Mouse (Mus musculus): ENCODE results near the gene Olfr222. TPM values are rescaled to one million over a fixed set of nuclear protein-coding genes. Genes with fewer than 3 reads are reported as not detected.
"Not testable (repeated sequence)": the region's sequence is repeated elsewhere in the genome, so short reads cannot be mapped to it uniquely, and the experiment has no call there.

The Olfr222 gene
- polyA plus RNA-seq (2017; shearing (Covaris generic)): not detected

DNA sequence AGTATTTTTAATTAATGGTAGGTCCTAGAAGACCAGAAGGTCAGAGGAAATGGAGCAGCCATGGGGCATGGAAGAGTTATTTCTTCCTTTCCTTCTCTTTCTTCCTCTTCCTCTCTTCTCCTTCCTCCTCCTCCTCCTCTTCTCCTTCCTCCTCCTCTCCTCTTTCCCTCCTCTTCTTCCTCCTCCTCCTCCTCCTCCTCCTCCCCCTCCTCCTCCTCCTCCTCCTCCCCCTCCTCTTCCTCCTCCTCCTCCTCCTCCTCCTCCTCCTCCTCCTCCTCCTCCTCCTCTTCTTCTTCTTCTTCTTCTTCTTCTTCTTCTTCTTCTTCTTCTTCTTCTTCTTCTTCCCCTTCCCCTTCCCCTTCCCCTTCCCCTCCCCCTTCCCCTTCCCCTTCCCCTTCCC lies at the start of gene Olfr222:
Gene Olfr222 (minus strand): TSS at position 101 of the 400 bp plus-strand sequence.
- not testable (repeated sequence) for ATAC-seq

DNA sequence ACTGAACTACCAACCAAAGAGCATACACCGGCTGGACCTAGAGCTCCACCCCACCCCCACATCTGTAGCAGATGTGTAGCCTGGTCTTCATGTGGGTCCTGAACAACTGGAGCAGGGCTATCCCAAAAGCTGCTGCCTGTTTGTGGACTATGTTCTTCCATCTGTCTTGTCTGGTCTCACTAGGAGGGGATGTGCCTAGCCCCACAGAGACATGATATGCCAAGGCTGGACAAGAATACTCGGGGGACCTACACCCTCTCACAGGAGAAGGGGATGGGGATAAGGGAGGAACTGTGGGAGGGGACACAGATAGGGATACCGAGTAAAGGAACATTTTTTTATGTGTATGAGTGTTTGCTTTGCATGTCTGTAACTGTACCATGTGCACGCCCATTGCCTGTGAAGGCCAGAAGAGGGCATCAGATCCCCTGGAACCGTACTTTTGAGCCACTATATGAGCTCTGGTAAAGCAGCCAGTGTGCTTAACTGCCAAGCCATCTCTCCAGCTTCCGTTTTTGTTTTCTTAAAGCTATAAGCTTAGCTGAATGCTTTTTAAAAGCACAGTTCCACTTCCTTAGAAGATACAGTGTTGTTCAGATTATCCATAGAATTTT lies 48.1 kb upstream of the Olfr222 start:
- peak; percentile 77 for ATAC-seq

DNA sequence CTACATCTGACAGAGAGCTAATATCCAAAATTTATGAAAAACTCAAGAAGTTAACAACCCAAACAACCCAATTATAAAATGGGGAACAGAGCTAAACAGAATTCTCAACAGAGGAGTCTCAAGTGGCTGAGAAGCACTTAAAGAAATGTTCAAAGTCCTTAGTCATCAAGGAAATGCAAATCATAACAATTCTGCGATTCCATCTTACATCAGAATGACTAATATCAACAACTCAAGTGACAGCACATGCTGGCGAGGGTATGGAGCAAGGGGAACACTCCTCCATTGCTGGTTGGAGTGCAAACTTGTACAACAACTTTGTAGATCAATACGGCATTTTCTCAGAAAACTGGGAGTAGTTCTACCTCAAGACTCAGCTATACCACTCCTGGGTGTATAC lies 46.2 kb upstream of the Olfr222 start:
- ATAC-seq: no peak

DNA sequence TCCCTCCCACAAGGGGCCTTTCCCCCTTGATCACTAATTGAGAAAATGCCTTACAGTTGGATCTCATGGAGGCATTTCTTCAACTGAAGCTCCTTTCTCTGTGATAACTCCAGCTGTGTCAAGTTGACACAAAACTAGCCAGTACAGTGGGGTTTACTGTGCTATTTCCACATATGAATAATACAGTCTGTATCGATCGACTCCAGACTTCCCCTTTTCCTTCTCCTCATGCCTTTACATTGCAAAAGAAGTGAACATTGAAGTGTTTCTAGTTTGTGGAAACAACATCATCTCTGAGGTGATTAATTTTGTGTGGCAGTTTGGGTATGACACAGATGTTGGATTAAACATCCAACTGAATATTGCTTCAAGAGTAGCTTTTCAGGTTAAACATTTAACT lies 41.0 kb upstream of the Olfr222 start:
- ATAC-seq: not testable (repeated sequence)

DNA sequence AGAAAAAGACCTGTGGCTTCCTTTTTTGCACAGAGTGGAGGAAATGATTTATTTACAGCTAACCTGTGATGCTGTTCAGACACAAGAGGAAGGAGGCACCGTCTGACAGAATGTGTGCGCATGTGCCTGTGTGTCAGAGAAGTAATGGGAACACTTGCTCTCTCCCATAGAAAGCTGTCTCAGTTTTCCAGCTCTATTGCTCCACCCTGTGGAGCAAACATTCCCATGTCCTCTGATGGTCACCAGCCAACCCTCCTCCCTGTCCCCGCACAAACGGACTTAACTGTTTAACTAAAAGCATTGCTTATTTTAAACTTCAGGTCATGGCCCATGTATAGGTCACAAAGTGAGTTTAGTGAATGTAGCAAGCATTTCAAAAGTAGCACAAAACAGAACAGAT lies 38.1 kb upstream of the Olfr222 start:
- no peak for ATAC-seq

DNA sequence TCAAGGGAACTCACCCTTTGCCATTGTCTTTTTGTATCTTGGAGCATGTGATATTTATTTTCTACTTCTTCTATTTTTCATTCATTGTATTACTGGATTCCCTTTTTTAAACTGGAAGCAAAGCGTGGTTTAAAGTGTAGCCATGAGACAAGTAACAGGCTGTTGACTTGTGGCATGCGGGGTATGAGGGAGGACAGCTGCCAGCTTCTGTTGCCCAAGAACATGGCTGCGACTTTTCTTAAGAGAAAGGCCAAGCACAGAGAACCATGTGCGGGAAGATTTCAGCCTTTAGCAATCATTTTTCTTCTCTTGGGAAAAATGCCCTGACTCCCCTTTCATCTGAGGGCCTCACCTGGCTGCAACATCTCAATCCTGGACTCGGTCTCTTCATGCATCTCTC lies 35.6 kb upstream of the Olfr222 start:
- no peak for ATAC-seq

DNA sequence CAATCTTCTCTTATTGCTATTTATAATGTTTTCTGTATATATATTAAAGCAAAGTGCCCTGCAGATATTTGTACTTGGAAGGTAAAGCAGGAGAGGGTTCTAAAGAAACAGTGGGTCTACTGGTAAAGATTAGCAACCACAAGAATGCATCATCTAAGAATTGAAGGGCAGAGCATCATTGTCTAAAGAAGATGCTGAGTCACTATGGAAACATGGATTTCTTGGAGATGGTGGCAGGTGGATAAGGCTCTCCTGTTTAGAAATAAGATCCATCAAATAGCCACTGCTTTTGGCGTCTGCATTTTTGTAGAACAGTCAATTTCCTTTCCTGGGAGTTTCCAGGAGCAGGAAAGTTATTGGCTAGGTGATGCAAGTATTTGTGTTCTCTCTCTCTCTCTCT lies 26.3 kb upstream of the Olfr222 start:
- no peak for ATAC-seq

DNA sequence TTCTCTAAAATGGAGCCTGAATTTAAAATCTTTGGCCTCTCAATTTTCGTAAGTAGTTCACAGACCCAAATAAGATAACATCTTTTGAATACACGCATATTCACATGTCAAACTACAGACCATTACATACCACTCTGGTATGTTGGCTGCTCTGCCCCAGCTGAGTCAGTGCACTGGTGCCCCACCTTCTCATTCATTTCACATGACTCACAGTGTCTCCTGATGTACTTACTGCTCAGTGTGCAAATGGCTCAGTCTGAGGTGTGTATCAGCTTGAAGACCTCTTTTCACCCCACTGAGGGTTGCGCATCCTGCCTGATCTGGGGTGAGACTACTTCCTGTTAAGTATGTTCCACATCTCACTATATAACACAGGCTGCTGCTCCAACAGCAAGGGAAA lies 24.8 kb upstream of the Olfr222 start:
- ATAC-seq: no peak

DNA sequence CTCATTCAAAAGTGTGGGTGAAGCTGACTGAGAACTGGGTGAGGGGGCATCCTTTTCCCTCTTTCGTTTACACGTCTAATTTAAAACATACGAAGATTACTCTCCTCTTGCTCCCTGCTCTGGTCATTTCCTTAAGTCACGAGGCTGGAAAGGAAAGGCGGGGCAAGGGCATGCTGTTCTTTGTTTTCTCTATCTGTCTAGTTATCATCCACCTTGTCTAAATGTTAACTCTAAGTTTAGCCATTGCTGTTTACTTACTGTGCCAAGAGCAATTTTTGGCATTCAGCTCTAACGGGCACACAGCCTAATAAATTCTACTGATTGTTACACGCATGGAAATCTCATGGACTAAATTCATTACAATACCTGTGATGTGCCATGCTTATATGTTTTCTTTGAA lies 23.2 kb upstream of the Olfr222 start:
- ATAC-seq: no peak

DNA sequence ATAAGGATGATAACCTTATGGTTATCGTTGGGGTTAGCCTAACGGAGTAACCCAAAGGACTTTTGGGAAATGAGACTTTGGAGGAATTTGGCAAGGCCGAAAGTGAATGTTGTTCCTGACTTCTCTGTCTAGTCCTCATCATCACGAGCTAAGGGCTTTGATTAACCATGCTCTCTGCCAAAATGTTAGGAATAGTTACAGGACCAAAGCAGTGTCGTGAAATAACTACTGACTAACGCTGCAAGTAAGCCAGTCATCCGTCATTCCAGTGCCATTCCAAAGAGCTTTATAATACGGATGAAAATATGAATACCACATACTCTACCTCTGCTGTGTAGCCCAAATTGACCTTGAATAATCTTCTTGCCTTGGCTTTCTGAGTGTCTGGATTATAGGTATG lies 20.9 kb upstream of the Olfr222 start:
- ATAC-seq: no peak

DNA sequence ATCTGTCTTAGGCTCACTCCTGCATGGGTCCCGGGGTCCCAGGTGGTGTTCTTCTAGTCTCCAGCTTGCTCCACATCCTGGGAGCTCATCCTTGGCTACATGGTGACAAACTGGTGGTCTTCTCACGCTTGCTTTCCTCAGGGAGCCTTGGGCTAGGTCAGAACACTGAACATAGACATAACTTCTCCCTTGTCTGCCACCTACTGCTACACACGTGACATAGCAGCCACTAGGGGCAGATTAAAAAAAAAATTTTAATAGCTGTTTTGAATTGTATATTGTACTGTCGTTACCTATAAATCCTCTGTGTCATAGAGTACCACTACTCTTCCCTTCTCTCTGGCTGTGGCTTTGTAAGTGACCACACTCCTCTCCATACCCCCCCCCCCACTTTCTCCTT lies 20.1 kb upstream of the Olfr222 start:
- no peak for ATAC-seq

DNA sequence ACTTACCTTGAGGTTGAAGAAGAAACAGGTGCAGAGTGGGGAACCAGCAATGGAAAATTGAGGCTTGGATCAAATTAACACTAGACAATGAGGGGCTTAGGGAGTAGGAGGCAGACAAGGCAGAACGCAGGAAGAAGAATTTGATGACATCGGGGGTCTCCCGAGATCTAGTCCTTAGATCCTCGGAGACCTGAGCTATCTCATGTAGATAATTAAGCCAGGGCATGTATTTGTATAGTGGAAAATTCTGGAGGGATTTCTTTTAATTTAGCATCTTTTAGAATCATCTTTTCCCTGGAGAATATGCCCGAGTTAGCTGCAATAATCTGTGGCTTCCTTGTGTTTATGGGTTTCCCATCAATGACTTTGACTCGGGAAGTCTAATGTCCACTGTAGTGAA lies 17.2 kb upstream of the Olfr222 start, which contains the start of gene Olfr223:
Gene Olfr223 (minus strand): TSS at position 101 of the 400 bp plus-strand sequence.
- no peak for ATAC-seq

DNA sequence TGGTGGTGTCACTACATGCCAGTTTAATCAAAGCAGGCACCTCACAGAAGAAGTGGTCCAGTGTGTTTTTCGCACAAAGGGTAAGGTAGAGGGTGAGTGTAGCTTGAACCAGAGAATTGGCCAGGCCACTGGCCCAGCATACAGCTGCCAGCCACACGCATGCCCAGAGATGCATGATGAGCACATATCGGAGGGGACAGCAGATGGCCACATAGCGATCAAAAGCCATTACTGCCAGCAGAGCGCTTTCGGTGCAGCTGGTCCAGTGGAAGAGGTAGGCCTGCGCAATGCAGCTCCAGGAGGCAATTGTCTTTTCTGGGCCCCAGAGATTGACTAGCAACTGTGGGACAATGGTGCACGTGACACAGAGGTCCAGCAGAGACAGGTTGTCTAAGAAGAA lies 13.5 kb upstream of the Olfr222 start:
- no peak for ATAC-seq

DNA sequence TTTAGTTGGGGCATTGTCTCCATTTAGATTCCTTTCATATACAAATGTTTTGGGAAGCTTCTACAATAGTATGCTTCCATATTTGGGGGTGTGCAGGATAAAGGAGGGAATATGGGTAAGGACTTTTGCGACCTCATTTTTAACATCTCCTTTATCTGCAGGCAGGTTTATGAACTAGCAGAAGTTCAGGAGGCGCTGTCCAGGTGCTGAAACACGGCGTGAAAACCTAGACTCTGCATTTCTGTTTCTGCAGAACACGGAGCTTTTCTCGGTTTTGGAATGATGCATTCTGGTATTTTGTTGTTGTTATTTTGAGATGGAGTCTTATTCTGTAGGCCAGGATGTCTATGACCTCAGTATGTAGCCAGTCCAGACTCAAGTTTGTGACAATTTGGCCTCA lies 8.5 kb upstream of the Olfr222 start:
- no peak for ATAC-seq

DNA sequence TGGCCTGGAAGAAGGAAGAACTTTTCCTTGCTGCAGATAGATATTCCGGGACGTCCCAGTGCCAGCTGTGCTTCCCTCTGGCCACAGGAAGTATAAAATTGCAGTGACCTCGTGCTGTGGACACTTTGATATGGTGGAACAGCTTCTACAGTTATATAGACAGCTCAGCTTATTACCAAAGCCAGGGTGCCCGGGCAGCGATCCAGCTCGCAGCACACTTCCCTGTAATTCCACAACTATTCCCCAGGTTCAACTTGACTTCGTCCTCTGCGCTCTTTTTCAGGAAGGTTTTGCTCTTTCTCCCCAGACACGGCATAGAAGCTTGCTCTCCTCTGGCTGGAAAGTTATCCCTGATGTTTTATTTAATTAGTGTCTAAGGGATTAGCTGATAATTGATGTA lies 309 bp downstream of the Olfr222 start:
- ATAC-seq: no peak

DNA sequence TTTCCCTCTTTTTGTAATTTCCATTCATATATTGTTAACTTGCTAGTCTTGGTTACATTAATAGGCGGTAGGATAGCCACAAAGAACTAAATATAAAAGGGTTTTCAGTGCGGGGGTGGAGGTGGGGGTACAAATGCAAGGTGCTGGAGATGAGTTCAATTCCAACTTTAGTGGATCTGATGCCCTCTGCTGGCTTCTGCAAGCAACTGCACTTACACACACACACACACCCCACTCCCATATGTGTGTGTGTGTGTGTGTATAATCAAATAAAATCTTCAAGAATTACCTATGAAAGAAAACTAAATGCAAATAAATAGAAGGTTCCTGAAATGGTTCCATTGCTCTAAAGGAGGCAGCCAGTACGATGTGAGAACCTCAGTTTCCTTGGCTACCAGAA lies 6.7 kb downstream of the Olfr222 start:
- ATAC-seq: no peak

DNA sequence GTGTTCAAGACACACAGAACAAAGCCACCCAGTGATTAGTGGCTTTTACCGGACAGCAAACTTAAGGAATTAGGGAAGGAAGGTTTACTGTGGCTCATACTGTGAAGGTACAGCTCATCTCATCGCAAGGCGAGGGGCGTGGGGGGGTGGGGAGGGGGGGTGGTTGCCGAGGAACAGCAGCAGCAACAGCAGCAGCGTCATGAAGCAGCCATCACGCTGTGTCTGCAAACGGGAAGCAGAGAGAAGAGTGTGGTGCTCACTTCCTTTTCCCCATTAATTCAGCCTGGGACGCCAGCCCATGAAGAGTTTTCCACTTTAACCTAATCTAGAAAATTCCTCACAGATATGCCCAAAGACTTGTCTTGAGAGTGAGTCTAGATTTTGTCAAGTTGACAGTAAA lies 13.2 kb downstream of the Olfr222 start:
- no peak for ATAC-seq

DNA sequence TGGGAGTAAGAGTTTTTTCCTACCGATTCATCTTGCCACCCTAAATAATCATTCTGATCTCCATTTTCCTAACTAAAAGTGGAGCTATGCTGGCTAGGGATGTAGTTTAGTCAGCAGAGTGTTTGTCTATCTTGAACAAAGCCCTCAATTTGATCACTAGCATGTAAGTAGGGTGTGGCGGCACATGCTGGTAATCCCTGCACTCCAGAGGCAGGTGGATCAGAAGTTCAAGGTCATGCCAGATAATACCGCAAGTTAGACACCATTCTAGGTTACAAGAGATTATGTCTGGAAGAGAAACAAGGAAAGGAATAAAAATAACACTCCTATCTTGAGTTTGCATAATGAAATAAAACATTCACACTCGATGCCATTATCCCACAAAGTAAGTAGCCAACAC lies 13.7 kb downstream of the Olfr222 start:
- ATAC-seq: no peak

DNA sequence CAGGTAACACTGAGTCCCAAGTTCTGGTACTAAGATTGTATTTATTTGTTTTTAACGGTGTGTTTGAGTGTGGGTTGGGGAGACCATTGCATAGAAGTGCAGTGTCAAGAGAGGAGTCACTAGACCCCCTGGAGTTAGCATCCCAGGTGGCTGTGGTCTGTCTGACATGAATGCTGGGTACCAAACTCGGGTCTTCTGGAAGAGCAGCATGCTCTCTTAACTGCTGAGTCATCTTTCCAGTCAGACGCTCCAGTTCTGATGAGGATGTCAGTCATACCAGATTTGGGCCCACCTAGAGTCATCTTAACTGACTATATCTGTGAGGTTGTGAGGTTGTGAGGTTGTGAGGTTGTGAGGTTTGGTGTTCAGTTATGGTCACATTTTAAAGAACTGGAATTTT lies 15.1 kb downstream of the Olfr222 start:
- no peak for ATAC-seq

DNA sequence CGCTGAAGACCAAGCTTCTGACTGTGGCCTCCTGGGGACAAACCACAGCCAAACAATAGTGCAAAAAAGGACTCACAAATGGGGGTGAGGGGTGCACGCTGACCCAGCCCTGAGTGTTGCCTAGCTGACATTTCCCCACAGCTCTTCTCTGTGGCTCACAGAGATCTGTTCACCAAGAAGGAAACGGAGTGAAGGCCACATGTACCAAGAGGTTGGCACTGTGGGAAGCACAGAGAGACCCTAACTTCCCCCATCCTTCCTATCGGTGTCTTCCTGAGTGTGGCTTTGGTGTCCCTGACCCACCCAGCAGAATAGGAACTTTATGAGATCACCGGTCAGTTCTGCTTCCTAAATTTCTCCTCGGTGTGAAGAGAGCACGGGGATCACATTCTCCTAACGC lies 21.5 kb downstream of the Olfr222 start:
- no peak for ATAC-seq

DNA sequence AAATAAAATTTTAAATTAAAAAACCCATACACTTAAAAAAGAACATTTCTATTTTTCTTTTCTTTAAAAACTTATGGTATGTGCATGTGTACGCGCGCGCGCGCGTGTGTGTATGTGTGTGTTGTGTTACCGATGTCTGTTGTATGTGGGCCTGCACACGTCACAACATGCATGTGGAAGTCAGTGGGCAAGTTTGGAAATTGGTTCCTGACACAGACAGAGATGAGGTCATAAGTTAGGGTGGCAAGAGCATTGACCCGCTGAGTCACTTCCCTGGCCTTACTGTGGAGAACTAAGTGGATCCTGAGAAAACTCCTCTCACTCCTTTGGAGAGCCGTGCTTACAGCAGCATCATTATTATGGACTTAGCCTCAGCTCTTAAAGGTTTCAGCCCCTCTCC lies 21.9 kb downstream of the Olfr222 start:
- ATAC-seq: no peak

DNA sequence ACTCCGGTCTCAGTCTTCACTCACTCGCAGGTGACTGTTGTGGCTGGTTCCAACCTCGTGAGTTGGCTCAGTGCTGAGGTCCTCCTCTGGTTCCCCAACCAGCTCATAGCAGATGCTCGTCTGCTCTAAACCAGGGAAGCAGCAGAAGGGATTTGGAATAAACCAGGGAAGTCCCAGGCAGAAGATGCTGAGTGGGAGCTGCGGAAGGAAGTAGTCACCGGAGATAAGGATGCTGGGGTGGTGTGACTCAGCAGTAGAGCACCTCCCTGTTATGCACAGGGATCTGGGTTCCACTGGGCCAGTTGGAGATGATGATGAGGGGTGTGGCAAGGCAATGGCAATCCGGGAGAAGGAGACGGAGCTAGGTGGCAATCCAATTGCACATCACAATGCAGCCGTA lies 32.0 kb downstream of the Olfr222 start:
- ATAC-seq: no peak

DNA sequence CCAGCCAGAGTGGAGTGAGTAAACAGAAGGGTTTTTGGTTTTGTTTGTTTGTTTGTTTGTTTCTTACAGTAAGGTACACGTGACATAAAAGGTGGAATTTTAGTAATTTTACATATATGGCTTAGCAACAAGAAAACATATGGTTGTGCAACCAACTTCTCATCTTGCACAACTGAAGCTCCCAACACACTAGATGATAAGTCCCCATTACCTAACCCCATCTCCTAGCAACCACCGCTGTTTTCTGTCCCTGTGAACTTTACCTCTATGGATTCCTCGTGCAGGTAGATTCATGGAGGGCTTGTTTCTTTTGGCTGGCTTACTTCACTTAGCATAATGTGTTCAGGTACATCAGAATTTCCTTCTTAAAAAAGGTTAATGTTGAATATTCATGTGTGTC lies 32.7 kb downstream of the Olfr222 start:
- ATAC-seq: no peak

DNA sequence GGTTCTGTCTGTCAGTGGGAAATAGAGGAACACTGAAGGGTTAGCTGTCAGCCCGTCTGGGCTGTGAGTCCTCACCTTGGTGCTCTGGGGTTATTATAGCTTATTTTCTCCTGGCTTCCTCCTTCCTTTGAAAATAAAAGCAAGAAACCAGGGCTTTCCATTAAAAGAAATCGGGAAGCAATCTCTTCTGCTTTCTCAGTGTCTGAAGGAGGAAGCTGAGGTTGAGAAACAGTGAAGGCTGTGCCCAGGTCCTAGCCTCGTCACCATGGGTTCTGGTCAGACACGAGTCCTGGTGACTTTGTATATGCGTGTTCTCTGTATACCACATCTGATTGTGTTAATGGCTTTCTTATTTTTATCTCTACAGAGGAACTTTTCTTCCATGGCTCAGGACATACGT lies 33.6 kb downstream of the Olfr222 start:
- no peak for ATAC-seq

DNA sequence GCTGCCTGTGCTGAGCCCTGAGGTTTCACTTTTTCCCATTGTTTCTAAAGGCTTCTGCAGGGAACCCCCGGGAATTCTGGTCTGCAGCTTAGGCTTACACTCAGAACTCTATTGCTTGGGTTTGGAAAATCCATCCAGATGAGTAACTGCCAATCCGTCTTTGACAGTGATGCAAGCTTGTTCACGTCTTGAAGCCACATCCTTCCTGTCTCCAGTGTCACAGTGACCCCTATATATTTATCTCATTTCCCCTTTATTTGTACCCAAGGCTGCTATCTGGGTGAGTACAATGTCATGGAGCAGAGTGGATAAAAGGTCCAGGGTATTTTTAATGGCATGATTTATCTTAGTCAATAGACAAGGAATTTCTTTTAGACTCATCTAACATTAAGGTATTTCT lies 34.7 kb downstream of the Olfr222 start, which contains the start of gene Nlrp3:
Gene Nlrp3 (plus strand): TSS at position 245 of the 400 bp plus-strand sequence.
- no peak for ATAC-seq
